8 mouse cellular contexts compared by ENCODE assay signal in genomic region chr19:15965082-15965481, GRCm38 (mm10). TPM values are rescaled to one million over a fixed set of nuclear protein-coding genes. Genes with fewer than 3 reads are reported as not detected.
DNase-seq lines count a peak whose midpoint lies in the region; ATAC-seq lines count a peak whose summit lies in the region.

No protein-coding gene starts in this region.

- H3K36me3 ChIP-seq in forebrain, embryonic 14.5 days (ENCODE audit: control insufficient read depth, insufficient read depth, low read length): peaks cover 74% of the 10 kb centered on the region
- 0 out of 2 replicates have a peak, but pooled peaks cover 4% of the 10 kb centered on the region for H3K36me3 ChIP-seq in intestine, embryonic 16.5 days (ENCODE audit: control insufficient read depth, insufficient read depth, low read length)
- H3K36me3 ChIP-seq in liver, embryonic 16.5 days (ENCODE audit: control insufficient read depth, insufficient read depth): 0 out of 2 replicates have a peak, but pooled peaks cover 2% of the 10 kb centered on the region
- peaks cover 39% of the 10 kb centered on the region for H3K36me3 ChIP-seq in neural tube, embryonic 14.5 days (ENCODE audit: control insufficient read depth, insufficient read depth, low read length)

- H3K27me3 ChIP-seq in forebrain, embryonic 14.5 days (replicated peaks; ENCODE audit: control insufficient read depth, insufficient read depth, low read length): no peaks in the 10 kb centered on the region
- H3K27me3 ChIP-seq in intestine, embryonic 16.5 days (replicated peaks; ENCODE audit: control insufficient read depth, insufficient read depth, low read length): no peaks in the 10 kb centered on the region
- H3K27me3 ChIP-seq in liver, embryonic 16.5 days (ENCODE audit: control insufficient read depth, insufficient read depth, low read depth, low read length): no peaks in the 10 kb centered on the region
- H3K27me3 ChIP-seq in neural tube, embryonic 14.5 days (ENCODE audit: control insufficient read depth, insufficient read depth, low read length): no peaks in the 10 kb centered on the region

- 60% methylated on average over 3 of the region's 3 CpGs for WGBS in forebrain, embryonic 14.5 days
- 62% methylated on average over 3 of the region's 3 CpGs for WGBS in intestine, embryonic 16.5 days
- WGBS in liver, embryonic 16.5 days (ENCODE audit: insufficient replicate concordance): 45% methylated on average over 3 of the region's 3 CpGs
- whole genome bisulfite sequencing in neural tube, embryonic 14.5 days: 60% methylated on average over 3 of the region's 3 CpGs

- peak; percentile 40 to 52 for DNase-seq in right cerebral cortex, postnatal 10 days (ENCODE audit: low spot score in 2 of 2)
- no peak for DNase-seq in right cerebral cortex, postnatal 4 days
- peak; percentile 76 for DNase-seq in ZHBTc4 (ENCODE audit: low read depth, low spot score)
- DNase-seq in forebrain, embryonic 14.5 days (ENCODE audit: low spot score): peak; percentile 78
- DNase-seq in ovary, postnatal 14 days (ENCODE audit: low spot score): no peak

- H3K4me2 ChIP-seq in forebrain, embryonic 14.5 days (ENCODE audit: low read length): no peak overlapping the region
- H3K4me2 ChIP-seq in intestine, embryonic 16.5 days (ENCODE audit: low read depth, low read length): no peak overlapping the region
- H3K4me2 ChIP-seq in liver, embryonic 16.5 days (ENCODE audit: low read depth, low read length): no peak overlapping the region
- no peak overlapping the region for H3K4me2 ChIP-seq in neural tube, embryonic 14.5 days (ENCODE audit: low read depth, low read length)

- H3K9me3 ChIP-seq in forebrain, embryonic 14.5 days (replicated peaks; ENCODE audit: control insufficient read depth, low read length): no peaks in the 10 kb centered on the region
- H3K9me3 ChIP-seq in intestine, embryonic 16.5 days (ENCODE audit: control insufficient read depth, low read length): no peaks in the 10 kb centered on the region
- H3K9me3 ChIP-seq in liver, embryonic 16.5 days (replicated peaks; ENCODE audit: control insufficient read depth, low read length): no peaks in the 10 kb centered on the region
- H3K9me3 ChIP-seq in neural tube, embryonic 14.5 days (ENCODE audit: control insufficient read depth, low read length): no peaks in the 10 kb centered on the region

- H3K27ac ChIP-seq in forebrain, embryonic 14.5 days (ENCODE audit: low read depth, low read length): no peak overlapping the region
- no peak overlapping the region for H3K27ac ChIP-seq in intestine, embryonic 16.5 days (ENCODE audit: low read length)
- H3K27ac ChIP-seq in liver, embryonic 16.5 days (ENCODE audit: low read length): no peak overlapping the region
- no peak overlapping the region for H3K27ac ChIP-seq in neural tube, embryonic 14.5 days (ENCODE audit: low read depth, low read length)

- H3K9ac ChIP-seq in forebrain, embryonic 14.5 days (ENCODE audit: low read length): no peak overlapping the region
- no peak overlapping the region for H3K9ac ChIP-seq in intestine, embryonic 16.5 days (ENCODE audit: low read depth, low read length)
- H3K9ac ChIP-seq in liver, embryonic 16.5 days (ENCODE audit: low read depth, low read length): no peak overlapping the region
- no peak overlapping the region for H3K9ac ChIP-seq in neural tube, embryonic 14.5 days (replicated peaks; ENCODE audit: low read depth, low read length)

- no peak overlapping the region for H3K4me3 ChIP-seq in forebrain, embryonic 14.5 days (ENCODE audit: low read depth, low read length)
- H3K4me3 ChIP-seq in intestine, embryonic 16.5 days (ENCODE audit: low read length): no peak overlapping the region
- no peak overlapping the region for H3K4me3 ChIP-seq in liver, embryonic 16.5 days (ENCODE audit: low read depth, low read length)
- no peak overlapping the region for H3K4me3 ChIP-seq in neural tube, embryonic 14.5 days (ENCODE audit: low read depth, low read length)

- no peaks in the 10 kb centered on the region for H3K4me1 ChIP-seq in forebrain, embryonic 14.5 days (ENCODE audit: control insufficient read depth, insufficient read depth, low read length)
- H3K4me1 ChIP-seq in intestine, embryonic 16.5 days (ENCODE audit: control insufficient read depth, insufficient read depth, low read length): no peaks in the 10 kb centered on the region
- no peaks in the 10 kb centered on the region for H3K4me1 ChIP-seq in liver, embryonic 16.5 days (ENCODE audit: control insufficient read depth, low read depth, low read length)
- H3K4me1 ChIP-seq in neural tube, embryonic 14.5 days (ENCODE audit: control insufficient read depth, insufficient read depth, low read length): no peaks in the 10 kb centered on the region

- peak; percentile 82 for ATAC-seq in forebrain, embryonic 14.5 days
- peak; percentile 55; the same call in 1 of the 2 replicates for ATAC-seq in intestine, embryonic 16.5 days
- ATAC-seq in liver, embryonic 16.5 days (ENCODE audit: low read depth): peak; percentile 66
- peak; percentile 84; the same call in 1 of the 2 replicates for ATAC-seq in neural tube, embryonic 14.5 days (ENCODE audit: low read depth)

RNA-seq across cellular contexts. Expression of gene Psat1, which starts 17.9 kb away (rescaled TPM):
- polyA plus RNA-seq in forebrain, embryonic 14.5 days (2014; fragmentation: Nextera tagmentation; extraction: Ambion mirVana): 128 and 147 TPM in 2 replicates
- polyA plus RNA-seq in intestine, embryonic 16.5 days (2015; fragmentation: Nextera tagmentation; extraction: Ambion mirVana): 65.1 and 73.5 TPM in 2 replicates
- 256 and 258 TPM in 2 replicates for polyA plus RNA-seq in liver, embryonic 16.5 days (2015; fragmentation: Nextera tagmentation; extraction: Ambion mirVana)
- 65.9 and 66.7 TPM in 2 replicates for polyA plus RNA-seq in neural tube, embryonic 14.5 days (2014; fragmentation: Nextera tagmentation; extraction: Ambion mirVana)

RNA-seq across cellular contexts. Expression of gene Cep78, which starts 19.7 kb away (rescaled TPM):
- polyA plus RNA-seq in forebrain, embryonic 14.5 days (2014; fragmentation: Nextera tagmentation; extraction: Ambion mirVana): 36.6 and 39.4 TPM in 2 replicates
- polyA plus RNA-seq in intestine, embryonic 16.5 days (2015; fragmentation: Nextera tagmentation; extraction: Ambion mirVana): 11.6 and 14.4 TPM in 2 replicates
- polyA plus RNA-seq in liver, embryonic 16.5 days (2015; fragmentation: Nextera tagmentation; extraction: Ambion mirVana): 6.8 TPM in 2 replicates
- polyA plus RNA-seq in neural tube, embryonic 14.5 days (2014; fragmentation: Nextera tagmentation; extraction: Ambion mirVana): 30.4 and 34.6 TPM in 2 replicates

Comparison
In these comparisons a context has a peak if more than half of its experiments do, and no peak if none do; other contexts are left out.
1. DNase-seq: peak in right cerebral cortex, postnatal 10 days (2 of 2), ZHBTc4 (single experiment) and forebrain, embryonic 14.5 days (single experiment); none in right cerebral cortex, postnatal 4 days (single experiment) and ovary, postnatal 14 days (single experiment).
2. Peak in every context shown above with its lines, with median percentiles within 50 percentile points of each other: ATAC-seq.